Mouse (Mus musculus) olfactory bulb, adult 2 months (tissue): ENCODE results near the gene Wnt4.

Source experiments
- CTCF ChIP-seq: fragments of 200-500 bp; IDR thresholded peaks from 2 replicates; pipeline ENCODE4 v1.5.1; 2012; ENCODE audit warnings: low read depth, mild to moderate bottlenecking, low read length, moderate library complexity; ENCODE audit not compliant: insufficient read depth
- POLR2A ChIP-seq: fragments of 200-500 bp; IDR thresholded peaks from 2 replicates; pipeline ENCODE4 v1.6.1; 2012; ENCODE audit warnings: mild to moderate bottlenecking, low read depth, low read length, moderate library complexity; ENCODE audit not compliant: insufficient read depth

GRCm38 (mm10) chr4:137228566-137229115 lies 48.6 kb upstream of the Wnt4 start:
- TF ChIP-seq POLR2A (no peak), CTCF (no peak)
